Mouse (Mus musculus) macrophage (primary cell): ENCODE measurements around the gene Nodal. TPM values are rescaled to one million over a fixed set of nuclear protein-coding genes. Genes with fewer than 3 reads are reported as not detected.
A peak's percentile ranks its signal among the peaks of the same experiment; 100 is the strongest.

Experiments used
- H3K27ac ChIP-seq: fragments of 350-480 bp; formaldehyde crosslinking; 2 replicates; pipeline ENCODE4 v1.9.0; 2021
- H3K36me3 ChIP-seq: fragments of 350-480 bp; formaldehyde crosslinking; 2 replicates; pipeline ENCODE4 v1.9.0; 2021; ENCODE audit errors: inconsistent target
- H3K4me3 ChIP-seq: fragments of 350-480 bp; formaldehyde crosslinking; 2 replicates; pipeline ENCODE4 v1.9.0; 2021; ENCODE audit errors: inconsistent target
- H3K79me2 ChIP-seq: fragments of 350-480 bp; formaldehyde crosslinking; 2 replicates; pipeline ENCODE4 v1.9.0; 2021; ENCODE audit errors: inconsistent target
- whole genome bisulfite sequencing: methylation state at CpG from one replicate; pipeline ENCODE4 v1.1.7; 2026; ENCODE audit warnings: inconsistent platforms; ENCODE audit not compliant: missing documents; 5-methylcytosine and 5-hydroxymethylcytosine counted together
- polyA plus RNA-seq: library from polyadenylated mRNA; stranded (reverse); fragments of 250-400 nt; gene quantifications from 3 replicates; pipeline ENCODE4 v1.2.4, GENCODE M21; 2018; ENCODE audit warnings: inconsistent platforms

Gene Nodal
- polyA plus RNA-seq, 1 experiment from 2014 or later = not detected

DNA sequence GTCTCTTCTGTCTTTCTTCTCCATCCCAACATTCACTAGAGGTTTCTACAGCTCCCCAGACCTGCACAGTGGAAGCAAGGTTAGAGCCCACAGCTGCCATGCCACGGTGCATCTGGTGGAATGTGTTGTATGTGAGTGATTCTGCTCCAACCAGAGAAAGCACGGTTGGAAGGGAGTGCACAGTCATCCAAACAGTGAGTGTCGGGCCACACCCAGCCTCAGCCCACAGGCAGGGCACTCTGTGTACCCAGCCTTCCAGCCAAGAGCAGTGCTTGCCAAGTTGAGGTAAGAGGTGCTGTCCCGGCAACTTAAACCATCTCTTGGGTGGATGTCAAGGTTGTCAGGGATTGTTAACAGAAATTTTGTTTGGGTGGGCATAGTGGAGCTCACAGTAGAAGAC lies 47.2 kb downstream of the Nodal start:
- H3K27ac ChIP-seq = no peak overlapping the region
- 63% methylated on average over 4 of the region's 4 CpGs for WGBS
- H3K79me2 ChIP-seq = no peaks in the 10 kb centered on the region
- H3K4me3 ChIP-seq = no peak overlapping the region
- no peaks in the 10 kb centered on the region for H3K36me3 ChIP-seq

DNA sequence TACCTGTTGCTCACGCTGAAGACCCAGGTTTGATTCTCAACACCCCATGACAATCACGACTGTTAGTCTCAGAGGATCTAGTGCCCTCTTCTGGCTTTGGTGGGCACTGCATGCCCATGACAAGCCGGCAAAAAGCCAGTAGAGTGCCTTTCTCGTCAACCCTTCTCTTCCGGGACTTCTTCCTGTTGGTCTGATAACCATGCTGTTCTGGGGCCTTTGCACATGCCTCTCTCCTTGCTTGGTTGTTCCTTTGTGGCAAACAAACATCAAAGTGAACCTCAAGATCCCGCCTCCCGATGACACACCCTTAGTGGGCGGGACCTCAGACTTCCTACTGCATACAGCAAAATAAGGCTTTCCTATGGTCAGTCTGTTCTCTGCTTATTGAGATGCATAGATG lies 48.5 kb downstream of the Nodal start:
- no peak overlapping the region for H3K4me3 ChIP-seq
- H3K27ac ChIP-seq = no peak overlapping the region
- H3K36me3 ChIP-seq = no peaks in the 10 kb centered on the region
- H3K79me2 ChIP-seq = no peaks in the 10 kb centered on the region
- WGBS = 64% methylated on average over 8 of the region's 8 CpGs

DNA sequence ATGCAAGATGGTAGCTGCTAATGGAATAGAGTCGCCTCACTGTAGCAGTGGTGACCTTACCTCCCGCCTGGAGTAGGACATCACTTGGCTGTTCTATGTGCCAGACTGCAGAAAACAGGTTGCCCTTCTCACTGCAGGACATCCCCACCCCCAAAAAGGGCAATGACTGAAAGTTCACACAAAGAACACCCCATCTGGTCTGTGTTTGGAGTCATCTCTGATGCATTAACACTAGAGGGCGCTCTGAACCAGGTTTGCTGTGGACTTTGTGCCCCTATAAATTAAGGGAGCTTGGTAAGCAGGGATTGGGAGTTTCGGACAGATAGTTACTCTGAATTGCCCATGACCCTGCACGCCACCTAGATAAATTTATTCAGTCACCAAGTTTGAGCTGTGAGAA lies 49.1 kb downstream of the Nodal start:
- WGBS = 31% methylated on average over 5 of the region's 5 CpGs
- no peaks in the 10 kb centered on the region for H3K79me2 ChIP-seq
- no peak overlapping the region for H3K27ac ChIP-seq
- no peaks in the 10 kb centered on the region for H3K36me3 ChIP-seq
- H3K4me3 ChIP-seq = no peak overlapping the region

DNA sequence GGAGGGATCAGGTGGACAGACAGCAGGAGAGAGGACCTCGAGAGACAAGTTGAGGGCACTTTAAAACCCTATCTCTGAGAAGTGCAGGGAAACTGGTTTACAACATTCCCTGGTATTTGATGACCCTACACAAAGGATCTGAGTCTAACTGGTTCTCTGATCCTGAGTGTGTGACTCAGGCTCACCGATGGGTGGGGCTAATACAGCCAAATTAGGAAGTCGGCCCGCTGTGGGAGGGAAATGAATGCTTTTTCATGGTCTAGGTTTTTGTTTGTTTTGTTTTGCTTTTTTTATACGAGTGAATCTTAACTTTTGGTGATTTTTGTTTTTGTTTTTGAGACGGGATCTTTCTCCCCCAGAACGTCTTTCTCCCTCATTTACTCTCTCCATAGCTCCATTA lies 51.1 kb downstream of the Nodal start:
- H3K4me3 ChIP-seq = no peak overlapping the region
- WGBS = 64% methylated on average over 7 of the region's 7 CpGs

DNA sequence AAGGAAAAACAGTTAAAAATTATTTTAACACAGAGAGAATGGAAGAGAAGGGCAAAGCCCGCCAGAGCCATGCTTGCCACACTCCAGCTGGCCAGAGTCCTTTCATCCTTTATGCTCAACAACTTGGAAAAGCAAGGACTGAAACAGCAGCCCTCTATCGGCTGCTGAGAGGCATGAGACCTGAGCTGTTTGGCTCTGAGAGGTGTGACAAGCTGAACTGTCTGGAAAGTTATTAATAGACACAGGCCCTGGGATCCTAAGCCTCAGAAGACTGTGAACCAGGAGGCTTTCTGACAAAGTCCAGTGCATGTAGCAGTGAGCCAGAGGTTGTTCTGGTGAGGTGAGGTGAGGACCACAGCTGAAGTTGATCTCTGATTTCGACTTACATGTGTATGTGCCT lies 55.9 kb downstream of the Nodal start:
- WGBS = 89% methylated on average over 3 of the region's 3 CpGs
- Histone ChIP-seq H3K36me3 (no peaks in the 10 kb centered on the region), H3K4me3 (no peak overlapping the region), H3K79me2 (no peaks in the 10 kb centered on the region), H3K27ac (no peak overlapping the region)

More for the DNA sequence above, 51.1 kb downstream of the Nodal start:
- Histone ChIP-seq H3K36me3 (no peaks in the 10 kb centered on the region), H3K27ac (no peak overlapping the region), H3K79me2 (no peaks in the 10 kb centered on the region)

DNA sequence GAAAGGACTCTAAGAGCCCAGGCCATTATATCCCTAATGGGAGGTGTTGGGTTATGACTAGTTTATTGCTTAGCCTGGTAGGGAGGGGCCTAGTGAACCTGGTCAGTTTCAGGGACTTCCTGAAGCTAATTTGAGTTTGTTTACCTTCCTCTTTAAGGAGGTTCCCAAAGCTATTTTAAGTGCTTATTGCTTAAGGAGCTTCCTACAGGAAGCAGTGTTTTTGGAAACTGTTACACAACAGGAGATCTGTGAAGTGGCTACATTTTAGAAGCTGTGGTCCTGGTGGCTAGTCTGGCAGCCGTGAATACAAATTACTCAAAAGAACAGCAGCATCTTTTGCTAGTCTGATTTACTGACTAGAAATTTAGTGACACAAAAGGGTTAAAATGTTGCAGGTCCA lies 56.6 kb downstream of the Nodal start:
- H3K79me2 ChIP-seq = no peaks in the 10 kb centered on the region
- 9% methylated on average over 1 of the region's 1 CpGs for WGBS
- H3K36me3 ChIP-seq = no peaks in the 10 kb centered on the region
- H3K4me3 ChIP-seq = no peak overlapping the region
- peak overlapping the region; percentile 16; the same call in 1 of the 2 replicates for H3K27ac ChIP-seq

Other genes with a start within 250 kb of the Nodal start
- not detected in 3 replicates for gene Tbata, start 246.0 kb upstream of the Nodal start, polyA plus RNA-seq
- 0.06 to 0.09 TPM in 2 of 3 replicates, not detected in the other for gene Adamts14, start 144.5 kb upstream of the Nodal start, polyA plus RNA-seq
- not detected in 3 replicates for gene Prf1, start 120.1 kb upstream of the Nodal start, polyA plus RNA-seq
- 0.13 to 6.3 TPM (median 0.63 TPM) in 3 replicates for gene Pald1, start 34.4 kb upstream of the Nodal start, polyA plus RNA-seq
- gene Eif4ebp2, start 34.7 kb downstream of the Nodal start, polyA plus RNA-seq = 33.2 to 68.3 TPM (median 40.1 TPM) in 3 replicates
- gene Lrrc20, start 57.8 kb downstream of the Nodal start, polyA plus RNA-seq = 4.4 to 7.4 TPM (median 5.7 TPM) in 3 replicates
- not detected in 3 replicates for gene Npffr1, start 177.5 kb downstream of the Nodal start, polyA plus RNA-seq
- 9.6 to 42.5 TPM (median 18.5 TPM) in 3 replicates for gene Ppa1, start 230.6 kb downstream of the Nodal start, polyA plus RNA-seq